Mouse (Mus musculus) liver, embryonic 14.5 days (tissue): Measurements from ENCODE around the gene Gnl3l.

ENCODE experiments used
- CTCF ChIP-seq: IDR thresholded peaks from 2 replicates; pipeline ENCODE4 v1.5.1; 2016; ENCODE audit warnings: antibody characterized with exemption, low read depth, control low read depth
- EP300 ChIP-seq: IDR thresholded peaks from 2 replicates; pipeline ENCODE4 v1.6.1; 2016; ENCODE audit warnings: antibody characterized with exemption, low read depth

GRCm38 (mm10) chrX:150955441-150955840 lies 61.7 kb downstream of the Gnl3l start:
- TF ChIP-seq EP300 (no peak), CTCF (no peak)
